Mouse (Mus musculus) ES-E14 (cell line): ENCODE data around the gene A730049H05Rik. TPM values are rescaled to one million over a fixed set of nuclear protein-coding genes. Genes with fewer than 3 reads are reported as not detected.
A peak's percentile ranks its signal among the peaks of the same experiment; 100 is the strongest.

Experiments
- DNase-seq: peaks from one replicate; pipeline ENCODE4 v3.0.0-alpha.2; 2013; ENCODE audit warnings: low read depth, low spot score
- H3K27ac ChIP-seq: 2 replicates; pipeline ENCODE4 v1.5.1; 2012; ENCODE audit warnings: low read depth, mild to moderate bottlenecking, low read length, moderate library complexity, mixed read lengths; ENCODE audit not compliant: poor library complexity, insufficient read depth, severe bottlenecking
- H3K36me3 ChIP-seq: 2 replicates; pipeline ENCODE4 v1.6.1; 2012; ENCODE audit warnings: mild to moderate bottlenecking, low read length, moderate library complexity, mixed read lengths; ENCODE audit not compliant: control insufficient read depth, poor library complexity, insufficient read depth, severe bottlenecking
- H3K4me1 ChIP-seq, 2 experiments: fragments of 150-350 bp in 1 of 2; sonication (generic) in 1 of 2; 2 replicates each; pipeline ENCODE4 v1.6.1; 2012; ENCODE audit warnings: low read length in 2 of 2, mild to moderate bottlenecking in 1 of 2, mixed read lengths in 1 of 2; ENCODE audit not compliant: control insufficient read depth in 2 of 2, insufficient read depth in 2 of 2, poor library complexity in 1 of 2
- H3K4me3 ChIP-seq, 2 experiments: fragments of 150-350 bp in 1 of 2; sonication (generic) in 1 of 2; 2 replicates each; pipeline ENCODE4 v1.5.1; 2012; ENCODE audit warnings: low read length in 2 of 2, low read depth in 1 of 2, mild to moderate bottlenecking in 1 of 2, mixed read lengths in 1 of 2; ENCODE audit not compliant: insufficient read depth in 1 of 2, poor library complexity in 1 of 2, severe bottlenecking in 1 of 2
- H3K9ac ChIP-seq: 2 replicates; pipeline ENCODE4 v1.6.1; 2012; ENCODE audit warnings: low read depth, mild to moderate bottlenecking, low read length, mixed read lengths; ENCODE audit not compliant: poor library complexity, insufficient read depth, severe bottlenecking
- H3K9me3 ChIP-seq: fragments of 150-350 bp; sonication (generic); 2 replicates; pipeline ENCODE4 v1.6.1; 2012; ENCODE audit warnings: low read depth, mild to moderate bottlenecking, low read length; ENCODE audit not compliant: control insufficient read depth, insufficient read depth
- CHD2 ChIP-seq: IDR thresholded peaks from 2 replicates; pipeline ENCODE4 v1.6.1; 2014; ENCODE audit warnings: mild to moderate bottlenecking, low read depth, low read length, inconsistent platforms
- HCFC1 ChIP-seq: IDR thresholded peaks from 2 replicates; pipeline ENCODE4 v1.6.1; 2012; ENCODE audit warnings: low read length, inconsistent platforms, borderline replicate concordance; ENCODE audit not compliant: insufficient read depth
- MAFK ChIP-seq: IDR thresholded peaks from 2 replicates; pipeline ENCODE4 v1.6.1; 2014; ENCODE audit warnings: mild to moderate bottlenecking, low read depth, low read length, inconsistent platforms; ENCODE audit not compliant: insufficient read depth
- ZC3H11A ChIP-seq: IDR thresholded peaks from 2 replicates; pipeline ENCODE4 v1.6.1; 2012; ENCODE audit warnings: low read depth, mild to moderate bottlenecking, inconsistent platforms, low read length, borderline replicate concordance
- ZNF384 ChIP-seq: IDR thresholded peaks from 2 replicates; pipeline ENCODE4 v1.6.1; 2012; ENCODE audit warnings: low read depth, low read length, inconsistent platforms
- in situ Hi-C, 2 experiments: fragments of 600-800 bp; cut with MboI; formaldehyde crosslinking; loops; one replicate each; pipeline ENCODE4 v1.15.1; 2025; ENCODE audit warnings: low sequenced_read_pairs in 2 of 2, inconsistent platforms in 1 of 2; ENCODE audit not compliant: unreplicated experiment in 2 of 2
- total RNA-seq: library from RNA; depleted of rRNA; stranded (reverse); fragments of 300-350 nt; gene quantifications from 2 replicates; pipeline ENCODE4 v1.2.3, GENCODE M21; 2012

A730049H05Rik gene
- total RNA-seq, 1 experiment: 2.5 TPM

DNA sequence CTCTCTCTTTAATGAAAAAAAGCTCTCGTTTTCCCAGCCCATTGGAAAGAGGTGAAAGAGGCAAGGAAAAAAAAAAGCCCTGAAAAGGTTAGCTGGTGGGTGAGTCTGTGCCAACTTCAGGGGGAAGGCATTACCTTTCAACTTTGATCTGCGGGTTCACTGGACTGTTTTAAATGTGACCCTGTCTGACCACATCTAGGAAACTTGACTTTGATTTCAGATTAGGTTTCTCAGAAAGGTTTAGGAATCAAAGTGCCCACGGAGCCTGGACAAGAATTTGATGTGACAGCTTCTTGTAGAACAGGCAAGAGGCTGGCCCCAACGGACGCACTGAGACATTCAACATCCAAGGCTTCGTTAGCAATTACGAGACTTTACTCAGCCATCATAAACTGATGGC, 7.7 kb downstream of the A730049H05Rik start:
- Histone ChIP-seq H3K9me3 (no peaks in the 10 kb centered on the region), H3K4me3 (no peak overlapping the region), H3K36me3 (no peaks in the 10 kb centered on the region), H3K9ac (no peak overlapping the region), H3K27ac (no peak overlapping the region), H3K4me1 (peaks cover 0 to 7% of the 10 kb centered on the region in 2 experiments; a peak in 3 of 4 replicates)
- TF ChIP-seq ZC3H11A (no peak), HCFC1 (no peak), ZNF384 (no peak), CHD2 (no peak), MAFK (no peak)
- DNase-seq: no peak
- in situ Hi-C loops: no loop called here

DNA sequence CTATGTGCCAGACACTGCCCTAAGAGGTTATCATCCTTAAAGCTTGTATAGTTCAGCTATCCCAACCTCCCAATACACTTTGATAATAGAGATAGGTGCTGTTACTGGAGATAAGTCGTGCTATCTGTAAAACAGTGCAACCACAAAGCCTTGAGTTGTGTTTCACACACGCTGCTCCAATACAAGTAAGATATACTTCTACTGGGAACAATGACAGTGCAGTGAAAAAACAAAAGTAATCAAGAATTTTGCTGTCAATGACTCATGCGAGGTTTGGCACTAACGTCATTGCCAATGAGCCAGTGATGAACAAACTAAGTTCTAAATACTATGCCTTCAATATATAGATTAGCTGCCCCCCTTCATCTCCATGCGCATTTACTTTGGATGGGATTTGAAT, 10.3 kb downstream of the A730049H05Rik start:
- no peak for DNase-seq
- in situ Hi-C loops: no loop called here
- Histone ChIP-seq H3K9ac (no peak overlapping the region), H3K4me3 (no peak overlapping the region), H3K36me3 (no peaks in the 10 kb centered on the region), H3K4me1 (peaks cover 0 to 7% of the 10 kb centered on the region in 2 experiments; a peak in 3 of 4 replicates), H3K9me3 (no peaks in the 10 kb centered on the region), H3K27ac (no peak overlapping the region)
- TF ChIP-seq ZNF384 (no peak), MAFK (no peak), HCFC1 (no peak), ZC3H11A (no peak), CHD2 (no peak)

DNA sequence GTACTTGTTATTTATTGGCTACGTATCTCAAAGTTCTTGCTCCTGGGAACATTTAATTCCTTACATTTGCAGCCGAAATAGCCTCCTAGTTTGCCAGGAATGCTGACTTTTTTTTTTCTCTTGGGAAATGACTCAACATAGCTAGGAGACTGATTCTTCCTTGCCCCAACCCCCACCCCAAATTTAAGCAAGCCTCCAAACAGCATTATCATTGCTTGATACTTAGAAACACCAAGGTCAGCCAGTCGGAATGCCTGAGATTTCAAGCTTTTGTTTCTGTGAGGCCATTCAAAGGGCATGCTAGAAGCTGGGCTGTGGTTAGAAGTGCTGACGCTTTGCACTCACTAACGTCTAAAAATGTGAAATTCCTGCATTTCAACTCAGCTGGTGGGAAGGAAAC, 11.1 kb downstream of the A730049H05Rik start:
- H3K27ac ChIP-seq: no peak overlapping the region
- no peak overlapping the region for H3K9ac ChIP-seq
- H3K4me3 ChIP-seq: no peak overlapping the region
- H3K4me1 ChIP-seq: peaks cover 0 to 7% of the 10 kb centered on the region in 2 experiments; a peak in 3 of 4 replicates
- TF ChIP-seq ZC3H11A (no peak), HCFC1 (no peak), ZNF384 (peak; percentile 83), MAFK (peak; percentile 66; the same call in 1 of the 2 replicates), CHD2 (peak; percentile 18; the same call in 1 of the 2 replicates)
- in situ Hi-C loops: no loop called here
- no peaks in the 10 kb centered on the region for H3K9me3 ChIP-seq
- DNase-seq: no peak
- no peaks in the 10 kb centered on the region for H3K36me3 ChIP-seq

DNA sequence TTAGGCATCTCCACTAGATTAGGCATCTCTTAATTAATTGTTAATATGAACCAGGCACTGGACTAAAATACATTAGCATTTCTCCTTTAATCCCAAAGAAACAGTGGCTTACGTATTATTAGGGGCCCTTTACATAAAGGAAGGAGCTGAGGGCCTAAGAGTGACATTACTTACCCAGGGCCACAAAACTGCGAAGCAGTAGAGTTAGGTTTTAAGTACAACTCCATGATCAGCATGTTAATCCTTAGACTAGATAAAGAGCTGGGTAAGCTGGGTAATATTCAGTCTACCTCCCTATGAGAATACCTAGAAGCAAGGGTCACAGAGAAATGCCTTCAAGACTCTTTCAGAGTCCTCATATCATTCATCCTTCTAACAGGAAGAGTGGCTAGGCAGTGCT, 12.9 kb downstream of the A730049H05Rik start:
- DNase-seq: no peak
- Histone ChIP-seq H3K4me3 (no peak overlapping the region), H3K27ac (no peak overlapping the region), H3K9me3 (no peaks in the 10 kb centered on the region), H3K4me1 (peaks cover 0 to 7% of the 10 kb centered on the region in 2 experiments; a peak in 3 of 4 replicates), H3K9ac (no peak overlapping the region), H3K36me3 (no peaks in the 10 kb centered on the region)
- TF ChIP-seq ZNF384 (no peak), MAFK (no peak), ZC3H11A (no peak), HCFC1 (no peak), CHD2 (no peak)
- in situ Hi-C loops: no loop called here

DNA sequence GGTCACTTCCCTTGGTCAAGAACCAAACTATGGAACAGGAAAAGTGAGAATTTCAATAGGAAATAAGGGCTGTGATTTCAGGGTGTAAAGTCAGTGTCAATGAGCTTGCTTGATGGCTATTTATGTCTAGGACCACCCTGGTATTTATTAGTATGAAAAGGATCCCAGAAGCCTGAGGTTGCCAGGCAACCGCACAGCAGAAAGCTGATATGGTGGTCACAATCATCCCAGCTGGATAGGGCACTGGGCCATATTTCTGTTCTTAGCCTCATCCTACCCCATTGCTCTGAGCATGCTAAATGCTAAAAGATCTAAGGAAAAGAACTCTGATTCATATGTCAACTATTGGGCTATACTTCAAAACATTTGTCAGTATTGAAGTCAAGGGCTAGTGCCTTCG, 14.8 kb downstream of the A730049H05Rik start:
- Histone ChIP-seq H3K27ac (no peak overlapping the region), H3K9ac (no peak overlapping the region), H3K36me3 (no peaks in the 10 kb centered on the region), H3K4me3 (no peak overlapping the region), H3K9me3 (no peaks in the 10 kb centered on the region), H3K4me1 (peaks cover 0 to 7% of the 10 kb centered on the region in 2 experiments; a peak in 3 of 4 replicates)
- in situ Hi-C loops: no loop called here
- DNase-seq: no peak
- TF ChIP-seq CHD2 (no peak), ZNF384 (no peak), ZC3H11A (no peak), HCFC1 (no peak), MAFK (no peak)
